Mouse (Mus musculus): Measurements from ENCODE around the gene Calcr. TPM values are rescaled to one million over a fixed set of nuclear protein-coding genes. Genes with fewer than 3 reads are reported as not detected.

Gene Calcr
- polyA plus RNA-seq (2012; fragmentation: generic; extraction: Trizol), result not detected
- long read RNA-seq, experiment 1, result 0 reads
- long read RNA-seq, experiment 2, result 0 reads

DNA sequence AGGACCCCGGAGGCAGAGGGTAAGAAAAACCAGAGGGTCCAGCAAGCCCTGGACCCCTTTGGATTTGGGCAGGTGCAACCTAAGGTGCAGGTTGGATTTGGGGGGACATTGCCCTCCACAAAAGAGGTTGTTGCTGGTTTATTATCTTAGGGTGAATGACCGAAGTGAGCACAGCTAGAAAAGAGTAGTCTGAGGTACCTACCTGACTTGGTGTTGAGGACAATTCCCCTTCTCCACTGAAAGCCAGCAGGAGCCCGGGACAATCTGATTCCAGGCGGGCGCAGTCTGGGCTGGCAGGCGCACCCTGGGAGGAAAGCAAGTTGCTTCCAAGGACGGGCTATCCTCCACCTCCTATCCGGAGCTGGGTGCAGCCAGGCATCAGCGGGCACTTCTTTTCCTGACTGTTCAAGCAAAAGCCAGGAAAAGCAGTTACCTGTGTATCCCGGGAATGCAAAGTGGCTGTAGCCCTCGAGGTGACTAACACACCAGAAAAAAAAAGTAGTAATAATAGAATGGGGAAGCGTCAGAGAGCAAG, at the start of gene Calcr:
TSS of gene Calcr (minus strand) at position 485 of the 535 bp plus-strand sequence.
- TF ChIP-seq USF1 (IDR thresholded peaks at IDR 0.05; ENCODE audit: low read depth) (no peak), MAX (IDR thresholded peaks at IDR 0.05) (no peak), MYOD1 (IDR thresholded peaks at IDR 0.05; ENCODE audit: control insufficient read depth, insufficient read length, low read depth) (no peak), CTCF (IDR thresholded peaks at IDR 0.05; ENCODE audit: control insufficient read depth, insufficient read depth, insufficient read length) (no peak), CEBPB (IDR thresholded peaks at IDR 0.05; ENCODE audit: low read depth) (no peak), FOSL1 (IDR thresholded peaks at IDR 0.05; ENCODE audit: insufficient read depth, low read length, poor library complexity, severe bottlenecking) (no peak), MYOG (IDR thresholded peaks at IDR 0.05; ENCODE audit: control insufficient read depth, extremely low read depth, insufficient read length) (no peak)
- Histone ChIP-seq H3ac (ENCODE audit: control insufficient read depth, insufficient read length, low read depth) (no peak within 1 kb of the TSS), H3K36me3 (ENCODE audit: control insufficient read depth, insufficient read depth) (no peaks in the 10 kb centered on the region), H3K4me3 (ENCODE audit: insufficient read depth, poor library complexity, severe bottlenecking) (no peak within 1 kb of the TSS), H3K79me3 (ENCODE audit: low read depth) (no peaks in the 10 kb centered on the region), H3K79me2 (ENCODE audit: control insufficient read depth, insufficient read depth) (no peaks in the 10 kb centered on the region), H3K27me3 (ENCODE audit: control insufficient read depth, insufficient read depth, insufficient read length) (peaks cover 22% of the 10 kb centered on the region)

DNA sequence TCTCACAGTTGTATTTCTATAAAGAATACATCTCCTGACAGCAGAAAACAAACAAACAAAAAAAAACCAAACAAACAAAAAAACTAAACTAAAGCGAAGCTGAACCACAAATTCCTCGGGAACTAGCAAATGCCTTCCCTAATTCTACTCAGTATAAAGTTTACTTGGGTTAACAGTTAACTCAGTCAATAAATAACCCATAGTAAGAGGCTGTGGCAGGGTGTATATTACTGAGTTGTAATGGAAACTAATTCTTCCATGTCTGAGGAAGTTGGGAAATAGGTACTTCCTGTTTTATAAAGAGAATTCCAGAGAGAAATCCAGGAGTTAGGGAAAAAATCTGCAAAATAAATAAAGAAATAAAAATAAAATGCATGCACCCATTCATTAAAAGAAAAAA, 3.0 kb upstream of the Calcr start:
- TF ChIP-seq MYOG (IDR thresholded peaks at IDR 0.05; ENCODE audit: control insufficient read depth, extremely low read depth, insufficient read length), result no peak
- TF ChIP-seq CTCF (IDR thresholded peaks at IDR 0.05; ENCODE audit: control insufficient read depth, insufficient read depth, insufficient read length), result no peak
- TF ChIP-seq USF1 (IDR thresholded peaks at IDR 0.05; ENCODE audit: low read depth), result no peak
- no peak for TF ChIP-seq MYOD1 (IDR thresholded peaks at IDR 0.05; ENCODE audit: control insufficient read depth, insufficient read length, low read depth)
- TF ChIP-seq MAX (IDR thresholded peaks at IDR 0.05), result no peak
- TF ChIP-seq CEBPB (IDR thresholded peaks at IDR 0.05; ENCODE audit: low read depth), result no peak
- no peak overlapping the region for H3ac ChIP-seq (ENCODE audit: control insufficient read depth, insufficient read length, low read depth)

DNA sequence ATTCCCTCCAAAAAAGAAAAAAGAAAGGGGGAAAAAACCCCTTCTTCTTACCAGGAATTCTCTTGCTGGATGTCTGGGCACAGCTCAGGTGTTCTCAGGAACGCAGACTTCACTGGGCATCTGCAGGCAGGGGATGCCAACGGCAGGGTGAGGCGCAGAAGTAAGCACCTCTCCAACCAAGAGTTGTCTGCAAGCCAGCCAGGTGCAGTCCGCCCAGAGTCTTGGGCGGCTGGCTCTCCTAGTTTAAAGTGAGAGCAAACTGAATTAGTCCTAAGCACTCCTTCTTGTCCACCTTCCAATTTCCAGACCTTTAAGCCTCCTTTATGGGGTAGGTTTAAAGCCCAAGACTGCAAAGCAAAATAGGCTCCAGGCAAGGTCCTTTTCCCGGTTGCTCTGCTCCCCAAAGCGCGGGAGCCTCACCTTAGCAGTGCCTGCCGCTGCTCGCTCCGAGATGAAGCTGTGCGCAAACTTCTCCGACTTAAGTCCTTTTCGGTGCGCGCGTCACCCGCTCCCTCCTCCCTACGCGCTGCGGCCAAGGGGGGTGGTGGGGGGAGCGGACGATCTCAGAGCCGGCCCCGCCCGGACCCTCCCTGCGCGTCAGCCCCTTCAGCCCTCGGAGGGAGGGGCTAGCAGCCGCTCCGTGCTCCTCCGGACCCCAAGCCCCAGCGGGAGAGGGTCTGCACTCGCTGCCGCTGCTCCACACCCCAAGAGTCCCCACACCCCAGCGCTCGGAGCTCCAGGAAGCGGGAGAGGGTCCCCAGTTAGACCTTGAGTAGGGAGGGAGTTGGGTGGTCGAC, 1.1 kb downstream of the Calcr start:
- TF ChIP-seq MYOG (IDR thresholded peaks at IDR 0.05; ENCODE audit: control insufficient read depth, extremely low read depth, insufficient read length) (no peak), FOSL1 (IDR thresholded peaks at IDR 0.05; ENCODE audit: insufficient read depth, low read length, poor library complexity, severe bottlenecking) (no peak), MYOD1 (IDR thresholded peaks at IDR 0.05; ENCODE audit: control insufficient read depth, insufficient read length, low read depth) (no peak), CTCF (IDR thresholded peaks at IDR 0.05; ENCODE audit: control insufficient read depth, insufficient read depth, insufficient read length) (no peak), CEBPB (IDR thresholded peaks at IDR 0.05; ENCODE audit: low read depth) (no peak), MAX (IDR thresholded peaks at IDR 0.05) (no peak), USF1 (IDR thresholded peaks at IDR 0.05; ENCODE audit: low read depth) (no peak)
- peaks cover 22% of the 10 kb centered on the region for H3K27me3 ChIP-seq (ENCODE audit: control insufficient read depth, insufficient read depth, insufficient read length)
- no peaks in the 10 kb centered on the region for H3K36me3 ChIP-seq (ENCODE audit: control insufficient read depth, insufficient read depth)
- H3K4me3 ChIP-seq (ENCODE audit: insufficient read depth, poor library complexity, severe bottlenecking), result no peak overlapping the region
- no peaks in the 10 kb centered on the region for H3K79me2 ChIP-seq (ENCODE audit: control insufficient read depth, insufficient read depth)
- H3ac ChIP-seq (ENCODE audit: control insufficient read depth, insufficient read length, low read depth), result no peak overlapping the region
- no peaks in the 10 kb centered on the region for H3K79me3 ChIP-seq (ENCODE audit: low read depth)

More for the DNA sequence above, 3.0 kb upstream of the Calcr start:
- peaks cover 22% of the 10 kb centered on the region for H3K27me3 ChIP-seq (ENCODE audit: control insufficient read depth, insufficient read depth, insufficient read length)
- H3K79me3 ChIP-seq (ENCODE audit: low read depth), result no peaks in the 10 kb centered on the region
- H3K4me3 ChIP-seq (ENCODE audit: insufficient read depth, poor library complexity, severe bottlenecking), result no peak overlapping the region
- H3K79me2 ChIP-seq (ENCODE audit: control insufficient read depth, insufficient read depth), result no peaks in the 10 kb centered on the region
- no peaks in the 10 kb centered on the region for H3K36me3 ChIP-seq (ENCODE audit: control insufficient read depth, insufficient read depth)

DNA sequence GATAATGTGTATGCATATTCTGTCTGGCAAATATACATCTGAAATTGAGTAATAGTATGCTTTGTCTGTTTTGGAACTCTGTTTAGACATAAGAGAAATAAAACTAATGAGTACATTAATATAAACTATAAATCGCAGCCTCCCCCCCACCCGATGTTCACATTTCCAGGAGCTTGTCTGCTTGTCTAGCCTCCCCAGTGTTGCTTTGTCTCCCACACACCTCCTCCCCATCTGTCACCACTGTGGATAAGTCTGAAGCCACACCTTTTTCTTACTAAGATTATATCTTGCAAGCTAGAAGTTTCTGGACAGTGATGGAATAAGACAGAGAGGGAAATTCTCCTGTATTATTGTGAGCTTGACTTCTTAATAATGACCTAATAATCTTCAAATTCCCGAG, 12.9 kb downstream of the Calcr start:
- TF ChIP-seq USF1 (IDR thresholded peaks at IDR 0.05; ENCODE audit: low read depth) (no peak), MYOD1 (IDR thresholded peaks at IDR 0.05; ENCODE audit: control insufficient read depth, insufficient read length, low read depth) (no peak)
- no peak overlapping the region for H3K4me3 ChIP-seq (ENCODE audit: insufficient read depth, poor library complexity, severe bottlenecking)
- H3K79me3 ChIP-seq (ENCODE audit: low read depth), result no peaks in the 10 kb centered on the region
- no peaks in the 10 kb centered on the region for H3K27me3 ChIP-seq (ENCODE audit: control insufficient read depth, insufficient read depth, insufficient read length)
- no peaks in the 10 kb centered on the region for H3K36me3 ChIP-seq (ENCODE audit: control insufficient read depth, insufficient read depth)
- H3K79me2 ChIP-seq (ENCODE audit: control insufficient read depth, insufficient read depth), result no peaks in the 10 kb centered on the region
- H3ac ChIP-seq (ENCODE audit: control insufficient read depth, insufficient read length, low read depth), result no peak overlapping the region

DNA sequence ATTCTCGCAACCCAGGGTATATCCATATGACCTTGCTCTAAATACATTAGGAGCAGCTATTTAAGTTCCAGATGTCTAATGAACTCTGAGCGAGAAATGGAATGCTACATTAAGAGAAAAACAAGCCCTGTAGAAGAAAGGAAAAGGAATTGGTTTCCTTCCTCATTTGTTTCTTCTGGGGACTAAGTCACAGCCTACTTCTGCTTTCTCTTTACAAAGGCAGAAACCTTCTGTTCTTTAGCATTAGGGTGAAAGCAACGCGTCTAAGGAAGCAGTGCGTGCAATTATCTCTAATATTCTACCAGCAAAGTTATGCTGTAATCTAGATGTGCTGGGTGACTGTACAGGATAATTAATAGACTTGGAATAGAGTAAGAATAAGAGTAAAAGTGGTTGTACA, 14.9 kb downstream of the Calcr start:
- Histone ChIP-seq H3K36me3 (ENCODE audit: control insufficient read depth, insufficient read depth) (no peaks in the 10 kb centered on the region), H3K79me2 (ENCODE audit: control insufficient read depth, insufficient read depth) (no peaks in the 10 kb centered on the region), H3ac (ENCODE audit: control insufficient read depth, insufficient read length, low read depth) (no peak overlapping the region), H3K4me3 (ENCODE audit: insufficient read depth, poor library complexity, severe bottlenecking) (no peak overlapping the region), H3K79me3 (ENCODE audit: low read depth) (no peaks in the 10 kb centered on the region), H3K27me3 (ENCODE audit: control insufficient read depth, insufficient read depth, insufficient read length) (no peaks in the 10 kb centered on the region)
- TF ChIP-seq CEBPB (IDR thresholded peaks at IDR 0.05; ENCODE audit: low read depth), result no peak
- no peak for TF ChIP-seq USF1 (IDR thresholded peaks at IDR 0.05; ENCODE audit: low read depth)
- no peak for TF ChIP-seq FOSL1 (IDR thresholded peaks at IDR 0.05; ENCODE audit: insufficient read depth, low read length, poor library complexity, severe bottlenecking)
- no peak for TF ChIP-seq CTCF (IDR thresholded peaks at IDR 0.05; ENCODE audit: control insufficient read depth, insufficient read depth, insufficient read length)
- no peak for TF ChIP-seq MYOG (IDR thresholded peaks at IDR 0.05; ENCODE audit: control insufficient read depth, extremely low read depth, insufficient read length)
- TF ChIP-seq MAX (IDR thresholded peaks at IDR 0.05), result no peak
- TF ChIP-seq MYOD1 (IDR thresholded peaks at IDR 0.05; ENCODE audit: control insufficient read depth, insufficient read length, low read depth), result no peak

All from C2C12 (cell line).